Mouse (Mus musculus): ENCODE results near the gene Rbpj. TPM values are rescaled to one million over a fixed set of nuclear protein-coding genes. Genes with fewer than 3 reads are reported as not detected.

Rbpj gene
- polyA plus RNA-seq, 1 experiment from 2014 or later = 46.1 TPM

DNA sequence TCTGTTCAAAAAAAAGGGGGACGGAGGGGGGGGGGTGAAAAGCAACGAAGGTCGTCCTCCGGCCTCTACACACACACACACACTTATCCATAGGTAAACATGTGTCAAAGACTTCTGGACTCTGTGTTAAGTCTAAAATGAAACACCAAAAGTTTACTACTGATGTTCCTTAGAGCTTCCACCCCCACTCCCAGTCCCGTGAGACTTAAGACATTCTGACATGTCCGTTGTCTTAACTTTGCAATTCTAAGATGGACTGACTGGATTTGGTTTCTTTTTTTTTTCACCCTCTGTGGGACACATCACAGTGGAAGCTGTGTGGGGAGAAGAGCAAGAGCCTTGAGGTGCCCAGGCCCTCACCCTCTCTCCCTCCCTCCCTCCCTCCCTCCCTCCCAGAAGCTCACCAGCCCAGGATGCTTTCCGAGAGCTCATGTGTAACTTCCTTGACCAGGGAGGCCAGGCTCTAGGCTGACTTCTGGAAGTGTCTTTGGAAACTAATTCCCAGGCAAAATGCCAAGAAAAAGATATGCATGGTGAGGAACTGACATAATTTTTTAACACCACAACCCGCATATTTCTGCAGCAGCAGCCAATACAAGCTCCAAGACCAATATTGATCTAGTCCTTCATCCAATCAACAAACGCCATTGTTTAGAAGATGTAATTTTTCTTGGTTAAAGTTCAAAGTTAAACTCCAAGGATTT lies 31.0 kb downstream of the Rbpj start:
- 0 out of 2 replicates have a peak, but pooled peaks cover 4% of the 10 kb centered on the region for H3K27me3 ChIP-seq
- no peak overlapping the region for H3K4me2 ChIP-seq (replicated peaks)
- no peak overlapping the region for H3K4me3 ChIP-seq
- no peak overlapping the region for H3K27ac ChIP-seq
- no peaks in the 10 kb centered on the region for H3K36me3 ChIP-seq
- no peaks in the 10 kb centered on the region for H3K4me1 ChIP-seq
- 71% methylated on average over 9 of the region's 9 CpGs for WGBS
- H3K9me3 ChIP-seq = no peaks in the 10 kb centered on the region
- no peak overlapping the region for H3K9ac ChIP-seq
- peak; percentile 83 for ATAC-seq (ENCODE audit: low FRiP score, low read depth)

DNA sequence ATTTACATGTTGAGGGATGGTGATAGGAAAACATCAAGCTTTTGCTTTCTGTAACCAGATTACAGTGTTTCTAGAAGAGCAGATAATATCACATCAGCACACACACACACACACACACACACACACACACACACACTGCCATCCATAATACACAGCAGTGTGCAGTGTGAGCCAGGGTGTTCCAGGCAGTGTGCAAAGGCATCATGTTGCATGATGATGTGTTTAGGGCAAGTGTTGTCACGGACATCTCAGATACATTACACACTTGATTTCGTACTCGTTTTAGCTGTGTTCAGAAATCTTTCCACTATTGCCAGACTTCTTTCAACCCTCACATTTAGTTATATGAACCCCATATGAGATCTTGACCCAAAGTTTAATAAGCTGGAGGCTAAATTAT lies 33.6 kb downstream of the Rbpj start:
- Histone ChIP-seq H3K4me1 (no peaks in the 10 kb centered on the region), H3K27ac (no peak overlapping the region), H3K4me3 (no peak overlapping the region), H3K36me3 (no peaks in the 10 kb centered on the region), H3K27me3 (0 out of 2 replicates have a peak, but pooled peaks cover 4% of the 10 kb centered on the region), H3K9ac (no peak overlapping the region), H3K9me3 (no peaks in the 10 kb centered on the region), H3K4me2 (replicated peaks) (no peak overlapping the region)
- no peak for ATAC-seq (ENCODE audit: low FRiP score, low read depth)
- WGBS = 71% methylated on average over 3 of the region's 3 CpGs

- Histone ChIP-seq H3K4me3 (no peak overlapping the region), H3K36me3 (no peaks in the 10 kb centered on the region), H3K4me1 (no peaks in the 10 kb centered on the region), H3K27me3 (no peaks in the 10 kb centered on the region), H3K27ac (no peak overlapping the region), H3K9ac (no peak overlapping the region), H3K4me2 (replicated peaks) (no peak overlapping the region), H3K9me3 (no peaks in the 10 kb centered on the region)
- WGBS = 82% methylated on average over 10 of the region's 10 CpGs
- no peak for ATAC-seq (ENCODE audit: low FRiP score, low read depth)
Observed at GRCm38 (mm10) chr5:53500509-53501145, 34.7 kb downstream of the Rbpj start.

- H3K4me3 ChIP-seq = no peak overlapping the region
- no peak overlapping the region for H3K27ac ChIP-seq
- ATAC-seq (ENCODE audit: low FRiP score, low read depth) = no peak
- no peaks in the 10 kb centered on the region for H3K9me3 ChIP-seq
- H3K27me3 ChIP-seq = no peaks in the 10 kb centered on the region
- H3K4me1 ChIP-seq = 0 out of 2 replicates have a peak, but pooled peaks cover 5% of the 10 kb centered on the region
- H3K4me2 ChIP-seq (replicated peaks) = no peak overlapping the region
- no peak overlapping the region for H3K9ac ChIP-seq
- 56% methylated on average over 2 of the region's 3 CpGs for WGBS
- no peaks in the 10 kb centered on the region for H3K36me3 ChIP-seq
Observed at GRCm38 (mm10) chr5:53503261-53503660, 37.3 kb downstream of the Rbpj start.

GRCm38 (mm10) chr5:53505751-53506150 lies 39.8 kb downstream of the Rbpj start:
- Histone ChIP-seq H3K4me2 (replicated peaks) (no peak overlapping the region), H3K9ac (no peak overlapping the region), H3K27me3 (no peaks in the 10 kb centered on the region), H3K4me3 (no peak overlapping the region), H3K4me1 (0 out of 2 replicates have a peak, but pooled peaks cover 9% of the 10 kb centered on the region), H3K9me3 (no peaks in the 10 kb centered on the region), H3K36me3 (no peaks in the 10 kb centered on the region), H3K27ac (no peak overlapping the region)
- 80% methylated on average over 6 of the region's 6 CpGs for WGBS
- ATAC-seq (ENCODE audit: low FRiP score, low read depth) = no peak

DNA sequence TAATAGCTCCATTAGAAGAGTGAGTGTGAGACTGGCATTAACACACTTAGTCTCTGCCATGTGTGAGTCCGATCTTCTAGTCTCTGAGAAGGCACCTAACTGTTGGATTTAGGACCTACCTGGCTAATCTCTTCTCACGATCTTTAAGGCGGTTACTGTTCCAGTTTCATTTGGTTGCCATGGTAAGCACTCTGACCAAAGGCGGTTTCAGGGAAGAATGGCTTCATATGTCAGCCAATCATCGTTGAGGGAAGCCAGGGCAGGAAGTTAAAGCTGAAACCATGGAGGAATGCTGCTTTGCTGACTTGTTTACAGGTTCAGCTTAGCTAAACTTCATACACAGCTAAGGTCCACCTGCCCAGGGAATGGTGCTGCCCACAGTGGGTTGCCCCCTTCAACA lies 41.4 kb downstream of the Rbpj start:
- H3K4me3 ChIP-seq = no peak overlapping the region
- no peak overlapping the region for H3K9ac ChIP-seq
- 0 out of 2 replicates have a peak, but pooled peaks cover 9% of the 10 kb centered on the region for H3K4me1 ChIP-seq
- H3K27me3 ChIP-seq = peaks cover 3% of the 10 kb centered on the region; the same call in 1 of the 2 replicates
- no peaks in the 10 kb centered on the region for H3K36me3 ChIP-seq
- H3K27ac ChIP-seq = no peak overlapping the region
- H3K4me2 ChIP-seq (replicated peaks) = no peak overlapping the region
- no peaks in the 10 kb centered on the region for H3K9me3 ChIP-seq
- ATAC-seq (ENCODE audit: low FRiP score, low read depth) = no peak
- WGBS = 72% methylated on average over 5 of the region's 5 CpGs

DNA sequence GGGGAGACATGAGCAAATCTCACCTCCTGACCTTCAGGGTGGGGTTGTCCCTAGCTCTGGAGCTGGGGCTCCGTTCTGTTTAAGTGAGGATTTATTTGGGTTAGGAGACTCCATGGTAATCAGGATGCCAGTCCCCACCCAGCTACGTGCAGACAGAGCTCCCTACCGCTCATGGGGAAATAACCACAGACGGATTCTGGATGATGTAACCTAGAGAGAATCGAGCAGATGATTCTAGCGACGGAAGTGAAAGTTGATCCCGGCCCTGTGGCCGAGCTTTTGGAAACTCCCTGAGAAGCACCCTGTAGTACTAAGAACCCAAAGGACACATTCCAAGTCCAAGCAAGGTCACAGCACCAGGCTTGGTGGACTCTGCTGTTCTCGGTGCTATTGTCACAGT lies 43.5 kb downstream of the Rbpj start:
- Histone ChIP-seq H3K4me2 (replicated peaks) (no peak overlapping the region), H3K4me3 (no peak overlapping the region), H3K9me3 (no peaks in the 10 kb centered on the region), H3K36me3 (no peaks in the 10 kb centered on the region), H3K9ac (no peak overlapping the region), H3K4me1 (0 out of 2 replicates have a peak, but pooled peaks cover 9% of the 10 kb centered on the region), H3K27me3 (peaks cover 6% of the 10 kb centered on the region; the same call in 1 of the 2 replicates), H3K27ac (no peak overlapping the region)
- 74% methylated on average over 10 of the region's 10 CpGs for WGBS
- ATAC-seq (ENCODE audit: low FRiP score, low read depth) = no peak

DNA sequence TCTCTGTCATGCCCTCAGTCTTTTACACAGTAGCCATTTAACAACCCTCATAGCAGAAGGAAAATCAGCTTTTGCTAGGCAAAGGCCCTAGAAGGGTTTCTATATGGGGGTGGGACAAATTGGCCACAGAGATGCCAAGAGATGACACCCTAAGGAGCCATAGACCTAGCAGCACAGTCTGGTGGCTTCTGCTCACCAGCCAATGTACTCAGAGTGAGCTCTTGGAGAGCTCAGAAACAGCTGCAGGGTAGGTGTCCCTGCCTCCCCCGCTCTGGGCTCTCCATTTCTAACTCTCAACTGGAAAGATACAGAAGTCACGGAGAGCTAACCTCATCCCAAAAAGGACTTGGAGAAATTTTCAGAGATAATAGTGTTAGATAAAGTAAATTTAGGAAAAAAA lies 44.0 kb downstream of the Rbpj start:
- H3K27me3 ChIP-seq = peaks cover 6% of the 10 kb centered on the region; the same call in 1 of the 2 replicates
- WGBS = 90% methylated on average over 2 of the region's 2 CpGs
- H3K27ac ChIP-seq = no peak overlapping the region
- 0 out of 2 replicates have a peak, but pooled peaks cover 9% of the 10 kb centered on the region for H3K4me1 ChIP-seq
- ATAC-seq (ENCODE audit: low FRiP score, low read depth) = no peak
- no peaks in the 10 kb centered on the region for H3K36me3 ChIP-seq
- H3K4me2 ChIP-seq (replicated peaks) = no peak overlapping the region
- no peak overlapping the region for H3K9ac ChIP-seq
- no peaks in the 10 kb centered on the region for H3K9me3 ChIP-seq
- no peak overlapping the region for H3K4me3 ChIP-seq

DNA sequence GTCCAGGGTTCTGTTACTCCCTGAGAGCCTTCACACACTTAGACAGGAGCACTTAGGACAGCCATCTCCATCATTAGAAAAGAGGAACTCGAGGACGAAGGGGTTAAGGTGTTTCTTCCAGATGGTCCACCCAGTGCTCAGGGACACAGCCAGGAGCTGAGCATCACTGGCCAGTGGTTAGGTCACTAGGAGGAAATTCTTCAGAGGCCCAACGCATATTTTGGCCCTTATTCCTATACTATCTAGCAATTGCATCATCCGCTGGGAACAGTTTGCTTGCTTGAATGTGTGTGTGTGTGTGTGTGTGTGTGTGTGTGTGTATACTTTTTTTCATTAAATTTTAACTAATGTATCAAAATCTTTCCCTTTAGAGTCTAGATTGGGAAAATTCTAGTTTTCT lies 45.5 kb downstream of the Rbpj start:
- Histone ChIP-seq H3K36me3 (no peaks in the 10 kb centered on the region), H3K9me3 (no peaks in the 10 kb centered on the region), H3K27ac (no peak overlapping the region), H3K4me3 (no peak overlapping the region), H3K27me3 (peaks cover 6% of the 10 kb centered on the region; the same call in 1 of the 2 replicates), H3K4me1 (0 out of 2 replicates have a peak, but pooled peaks cover 9% of the 10 kb centered on the region), H3K4me2 (replicated peaks) (no peak overlapping the region), H3K9ac (no peak overlapping the region)
- no peak for ATAC-seq (ENCODE audit: low FRiP score, low read depth)
- 85% methylated on average over 4 of the region's 4 CpGs for WGBS

DNA sequence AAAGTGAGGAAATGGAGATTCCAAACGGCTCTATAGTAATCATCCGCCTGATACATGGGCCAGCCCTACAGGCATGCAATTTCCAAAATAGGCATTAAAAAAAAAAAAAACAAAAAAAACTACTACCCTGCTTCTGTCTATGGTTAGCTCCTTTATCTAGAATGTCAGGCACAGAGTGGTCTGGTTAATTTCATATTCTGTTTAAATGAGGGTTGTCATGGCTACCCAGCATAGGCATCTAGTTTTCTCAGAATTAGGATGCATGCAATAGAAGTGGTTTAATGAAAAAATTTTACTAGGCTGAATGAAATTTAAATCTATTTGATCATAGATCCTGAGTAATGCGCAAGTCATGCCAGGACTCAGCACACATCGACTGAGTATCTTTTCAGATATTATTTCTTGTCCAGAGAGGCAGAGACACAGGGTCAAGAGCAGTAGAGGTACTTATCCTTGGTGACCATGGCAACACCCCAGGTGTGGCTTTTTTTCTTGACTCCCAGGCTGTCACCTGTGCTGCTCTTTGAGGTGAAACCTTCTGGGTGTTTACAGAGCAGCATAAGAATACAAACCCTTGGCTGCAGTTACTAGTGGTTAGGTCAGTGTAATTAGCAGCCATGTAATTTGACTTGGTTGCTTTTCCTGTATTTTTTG lies 49.1 kb downstream of the Rbpj start:
- 75% methylated on average over 4 of the region's 4 CpGs for WGBS
- 0 out of 2 replicates have a peak, but pooled peaks cover 3% of the 10 kb centered on the region for H3K9me3 ChIP-seq
- no peak overlapping the region for H3K4me2 ChIP-seq (replicated peaks)
- H3K4me1 ChIP-seq = peaks cover 16% of the 10 kb centered on the region
- ATAC-seq (ENCODE audit: low FRiP score, low read depth) = no peak
- H3K27me3 ChIP-seq = peaks cover 6% of the 10 kb centered on the region; the same call in 1 of the 2 replicates
- H3K4me3 ChIP-seq = no peak overlapping the region
- H3K27ac ChIP-seq = no peak overlapping the region
- H3K36me3 ChIP-seq = no peaks in the 10 kb centered on the region
- no peak overlapping the region for H3K9ac ChIP-seq

DNA sequence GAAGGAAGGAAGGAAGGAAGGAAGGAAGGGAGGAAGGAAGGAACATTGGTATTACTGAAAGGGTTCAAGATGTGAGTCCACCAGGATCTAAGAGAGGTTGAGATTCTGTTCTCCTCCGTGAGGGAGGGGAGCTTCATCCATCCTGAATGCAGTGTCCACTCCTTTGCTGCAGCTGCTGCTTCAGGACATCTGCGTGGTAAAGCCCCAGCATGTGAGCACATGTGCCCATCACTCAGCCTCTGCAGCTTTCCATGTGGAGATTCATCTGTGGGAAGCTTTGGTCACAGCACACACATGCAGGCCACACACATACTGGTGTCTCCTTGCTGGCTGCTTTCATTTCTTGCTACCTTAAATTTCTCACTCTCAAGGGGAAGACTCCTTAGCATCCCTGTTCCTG lies 50.5 kb downstream of the Rbpj start:
- 77% methylated on average over 2 of the region's 2 CpGs for WGBS
- Histone ChIP-seq H3K36me3 (no peaks in the 10 kb centered on the region), H3K9ac (no peak overlapping the region)

GRCm38 (mm10) chr5:53517802-53518201 lies 51.9 kb downstream of the Rbpj start:
- H3K27me3 ChIP-seq = no peaks in the 10 kb centered on the region
- WGBS = 46% methylated on average over 8 of the region's 8 CpGs
- no peak overlapping the region for H3K9ac ChIP-seq
- no peak overlapping the region for H3K4me2 ChIP-seq (replicated peaks)
- H3K4me1 ChIP-seq = peaks cover 18% of the 10 kb centered on the region
- no peak overlapping the region for H3K4me3 ChIP-seq
- H3K36me3 ChIP-seq = no peaks in the 10 kb centered on the region
- ATAC-seq (ENCODE audit: low FRiP score, low read depth) = peak; percentile 87
- peak overlapping the region; percentile 55; the same call in 1 of the 2 replicates for H3K27ac ChIP-seq
- 0 out of 2 replicates have a peak, but pooled peaks cover 3% of the 10 kb centered on the region for H3K9me3 ChIP-seq

More for the DNA sequence above, 50.5 kb downstream of the Rbpj start:
- H3K27me3 ChIP-seq = 0 out of 2 replicates have a peak, but pooled peaks cover 3% of the 10 kb centered on the region
- H3K9me3 ChIP-seq = 0 out of 2 replicates have a peak, but pooled peaks cover 3% of the 10 kb centered on the region
- H3K4me2 ChIP-seq (replicated peaks) = no peak overlapping the region
- H3K4me1 ChIP-seq = peaks cover 16% of the 10 kb centered on the region
- ATAC-seq (ENCODE audit: low FRiP score, low read depth) = no peak
- H3K27ac ChIP-seq = no peak overlapping the region
- no peak overlapping the region for H3K4me3 ChIP-seq

Measured in limb, embryonic 13.5 days (tissue).